Mouse (Mus musculus) hindbrain, embryonic 15.5 days (tissue): Measurements from ENCODE around the gene Tmem131. TPM values are rescaled to one million over a fixed set of nuclear protein-coding genes. Genes with fewer than 3 reads are reported as not detected.
"Not testable (repeated sequence)": the region's sequence is repeated elsewhere in the genome, so short reads cannot be mapped to it uniquely, and the experiment has no call there.

ENCODE experiments used
- ATAC-seq: fragments of 200-750 bp; cut with Nextera tagmentation; 2 replicates; pipeline ENCODE4 v1.8.0; 2017; ENCODE audit warnings: low read depth, moderate number of reproducible peaks, moderate TSS enrichment; ENCODE audit not compliant: low FRiP score
- H3K27ac ChIP-seq: fragments of 300-500 bp; sonication (generic); replicated peaks from 2 replicates; pipeline ENCODE4 v1.5.1; 2015; ENCODE audit warnings: mild to moderate bottlenecking, inconsistent platforms
- H3K27me3 ChIP-seq: fragments of 300-500 bp; sonication (generic); 2 replicates; pipeline ENCODE4 v1.6.1; 2015; ENCODE audit warnings: control low read depth, inconsistent platforms
- H3K36me3 ChIP-seq: fragments of 300-500 bp; sonication (generic); 2 replicates; pipeline ENCODE4 v1.6.1; 2015; ENCODE audit warnings: control low read depth, inconsistent platforms
- H3K4me1 ChIP-seq: fragments of 300-500 bp; sonication (generic); replicated peaks from 2 replicates; pipeline ENCODE4 v1.6.1; 2015; ENCODE audit warnings: control low read depth, inconsistent platforms
- H3K4me2 ChIP-seq: fragments of 300-500 bp; sonication (generic); 2 replicates; pipeline ENCODE4 v1.6.1; 2015; ENCODE audit warnings: moderate library complexity, mild to moderate bottlenecking, inconsistent platforms
- H3K4me3 ChIP-seq: fragments of 300-500 bp; sonication (generic); 2 replicates; pipeline ENCODE4 v1.5.1; 2015; ENCODE audit warnings: mild to moderate bottlenecking, inconsistent platforms
- H3K9ac ChIP-seq: fragments of 300-500 bp; sonication (generic); 2 replicates; pipeline ENCODE4 v1.6.1; 2015; ENCODE audit warnings: inconsistent platforms
- H3K9me3 ChIP-seq: fragments of 300-500 bp; sonication (generic); 2 replicates; pipeline ENCODE4 v1.6.1; 2016; ENCODE audit warnings: control low read depth, inconsistent platforms
- WGBS: fragments of 180-500 bp; shearing (Covaris S2); methylation state at CpG from one replicate; pipeline ENCODE4 v1.1.7; 2015; 5-methylcytosine and 5-hydroxymethylcytosine counted together
- polyA plus RNA-seq: library from polyadenylated mRNA; unstranded; fragments of >200 nt; fragmentation: Nextera tagmentation; extraction: Ambion mirVana; gene quantifications from 2 replicates; pipeline ENCODE4 v1.2.1, GENCODE M21; 2015

The Tmem131 gene
- polyA plus RNA-seq, 1 experiment from 2014 or later, result 13.5 TPM

GRCm38 (mm10) chr1:36839858-36840257 lies 103.6 kb downstream of the Tmem131 start:
- no peak overlapping the region for H3K4me2 ChIP-seq
- H3K36me3 ChIP-seq, result peaks cover 9% of the 10 kb centered on the region
- H3K4me3 ChIP-seq, result no peak overlapping the region
- no peak for ATAC-seq
- no peaks in the 10 kb centered on the region for H3K27me3 ChIP-seq
- H3K9ac ChIP-seq, result no peak overlapping the region
- no peaks in the 10 kb centered on the region for H3K9me3 ChIP-seq
- no peaks in the 10 kb centered on the region for H3K4me1 ChIP-seq
- no peak overlapping the region for H3K27ac ChIP-seq
- 88% methylated on average over 3 of the region's 3 CpGs for WGBS

GRCm38 (mm10) chr1:36836274-36836954 lies 107.1 kb downstream of the Tmem131 start:
- H3K36me3 ChIP-seq, result peaks cover 27% of the 10 kb centered on the region
- H3K9ac ChIP-seq, result no peak overlapping the region
- 78% methylated on average over 12 of the region's 12 CpGs for WGBS
- no peak for ATAC-seq
- no peak overlapping the region for H3K4me2 ChIP-seq
- no peaks in the 10 kb centered on the region for H3K4me1 ChIP-seq
- H3K9me3 ChIP-seq, result no peaks in the 10 kb centered on the region
- no peaks in the 10 kb centered on the region for H3K27me3 ChIP-seq
- H3K4me3 ChIP-seq, result no peak overlapping the region
- H3K27ac ChIP-seq, result no peak overlapping the region

- Histone ChIP-seq H3K36me3 (peaks cover 24% of the 10 kb centered on the region), H3K4me1 (no peaks in the 10 kb centered on the region), H3K9ac (no peak overlapping the region), H3K27ac (no peak overlapping the region), H3K4me3 (no peak overlapping the region), H3K9me3 (no peaks in the 10 kb centered on the region), H3K27me3 (no peaks in the 10 kb centered on the region), H3K4me2 (no peak overlapping the region)
- 87% methylated on average over 3 of the region's 3 CpGs for WGBS
- ATAC-seq, result no peak
These were observed 107.9 kb downstream of the Tmem131 start for GRCm38 (mm10) chr1:36835593-36835992.

- H3K27me3 ChIP-seq, result no peaks in the 10 kb centered on the region
- no peaks in the 10 kb centered on the region for H3K4me1 ChIP-seq
- no peak overlapping the region for H3K4me2 ChIP-seq
- ATAC-seq, result no peak
- WGBS, result 87% methylated on average over 7 of the region's 7 CpGs
- H3K27ac ChIP-seq, result no peak overlapping the region
- H3K9ac ChIP-seq, result no peak overlapping the region
- H3K36me3 ChIP-seq, result peaks cover 24% of the 10 kb centered on the region
- H3K4me3 ChIP-seq, result no peak overlapping the region
- no peaks in the 10 kb centered on the region for H3K9me3 ChIP-seq
These were observed 109.4 kb downstream of the Tmem131 start for GRCm38 (mm10) chr1:36834090-36834489.

GRCm38 (mm10) chr1:36830913-36831866 lies 112.3 kb downstream of the Tmem131 start:
- WGBS, result 53% methylated on average over 14 of the region's 14 CpGs
- H3K36me3 ChIP-seq, result peaks cover 32% of the 10 kb centered on the region
- no peak for ATAC-seq

GRCm38 (mm10) chr1:36824356-36824755 lies 119.1 kb downstream of the Tmem131 start:
- ATAC-seq, result no peak
- no peak overlapping the region for H3K4me2 ChIP-seq

More at GRCm38 (mm10) chr1:36830913-36831866, 112.3 kb downstream of the Tmem131 start:
- Histone ChIP-seq H3K27ac (0 out of 2 replicates have a peak overlapping the region, but pooled peaks have one; percentile 1), H3K4me3 (no peak overlapping the region), H3K27me3 (no peaks in the 10 kb centered on the region), H3K4me2 (no peak overlapping the region), H3K4me1 (no peaks in the 10 kb centered on the region), H3K9ac (no peak overlapping the region), H3K9me3 (no peaks in the 10 kb centered on the region)

GRCm38 (mm10) chr1:36821918-36822317 lies 121.5 kb downstream of the Tmem131 start:
- not testable (repeated sequence) for H3K9me3 ChIP-seq, H3K4me1 ChIP-seq, H3K9ac ChIP-seq, H3K4me3 ChIP-seq, H3K4me2 ChIP-seq, ATAC-seq, H3K27me3 ChIP-seq, H3K27ac ChIP-seq
- H3K36me3 ChIP-seq, result peaks cover 80% of the 10 kb centered on the region
- 92% methylated on average over 4 of the region's 4 CpGs for WGBS

More at GRCm38 (mm10) chr1:36824356-36824755, 119.1 kb downstream of the Tmem131 start:
- Histone ChIP-seq H3K9ac (no peak overlapping the region), H3K4me3 (no peak overlapping the region), H3K9me3 (no peaks in the 10 kb centered on the region), H3K4me1 (no peaks in the 10 kb centered on the region), H3K27me3 (no peaks in the 10 kb centered on the region), H3K36me3 (peaks cover 64% of the 10 kb centered on the region), H3K27ac (no peak overlapping the region)
- WGBS, result 96% methylated on average over 5 of the region's 5 CpGs

GRCm38 (mm10) chr1:36815166-36815565 lies 128.3 kb downstream of the Tmem131 start:
- no peak overlapping the region for H3K27ac ChIP-seq
- no peaks in the 10 kb centered on the region for H3K9me3 ChIP-seq
- WGBS, result 96% methylated on average over 6 of the region's 6 CpGs

GRCm38 (mm10) chr1:36814271-36814903 lies 129.1 kb downstream of the Tmem131 start:
- Histone ChIP-seq H3K4me1 (no peaks in the 10 kb centered on the region), H3K4me3 (no peak overlapping the region), H3K27ac (no peak overlapping the region), H3K36me3 (peaks cover 82% of the 10 kb centered on the region), H3K9me3 (no peaks in the 10 kb centered on the region), H3K4me2 (no peak overlapping the region), H3K27me3 (no peaks in the 10 kb centered on the region), H3K9ac (no peak overlapping the region)
- no peak for ATAC-seq
- 90% methylated on average over 5 of the region's 5 CpGs for WGBS

More at GRCm38 (mm10) chr1:36815166-36815565, 128.3 kb downstream of the Tmem131 start:
- Histone ChIP-seq H3K27me3 (no peaks in the 10 kb centered on the region), H3K4me1 (no peaks in the 10 kb centered on the region), H3K4me2 (no peak overlapping the region), H3K4me3 (no peak overlapping the region), H3K36me3 (peaks cover 79% of the 10 kb centered on the region), H3K9ac (no peak overlapping the region)
- ATAC-seq, result no peak

- H3K36me3 ChIP-seq, result peaks cover 81% of the 10 kb centered on the region
- H3K27me3 ChIP-seq, result no peaks in the 10 kb centered on the region
- H3K27ac ChIP-seq, result no peak overlapping the region
- H3K4me1 ChIP-seq, result no peaks in the 10 kb centered on the region
- H3K9me3 ChIP-seq, result no peaks in the 10 kb centered on the region
- 88% methylated on average over 7 of the region's 7 CpGs for WGBS
- H3K4me2 ChIP-seq, result no peak overlapping the region
- no peak for ATAC-seq
- no peak overlapping the region for H3K4me3 ChIP-seq
- H3K9ac ChIP-seq, result no peak overlapping the region
These were observed 130.1 kb downstream of the Tmem131 start for GRCm38 (mm10) chr1:36813415-36813814.

GRCm38 (mm10) chr1:36811806-36812205 lies 131.7 kb downstream of the Tmem131 start:
- no peak for ATAC-seq
- no peak overlapping the region for H3K4me2 ChIP-seq
- H3K27ac ChIP-seq, result no peak overlapping the region
- no peaks in the 10 kb centered on the region for H3K9me3 ChIP-seq
- no peaks in the 10 kb centered on the region for H3K27me3 ChIP-seq
- no peak overlapping the region for H3K9ac ChIP-seq
- no peak overlapping the region for H3K4me3 ChIP-seq
- WGBS, result 96% methylated on average over 7 of the region's 7 CpGs
- no peaks in the 10 kb centered on the region for H3K4me1 ChIP-seq
- H3K36me3 ChIP-seq, result peaks cover 81% of the 10 kb centered on the region
